Mouse (Mus musculus) ES-E14 (cell line): ENCODE results near the gene Serinc3. TPM values are rescaled to one million over a fixed set of nuclear protein-coding genes. Genes with fewer than 3 reads are reported as not detected.

Source experiments
- DNase-seq: peaks from one replicate; pipeline ENCODE4 v3.0.0-alpha.2; 2013; ENCODE audit warnings: low read depth, low spot score
- H3K27ac ChIP-seq: 2 replicates; pipeline ENCODE4 v1.5.1; 2012; ENCODE audit warnings: low read depth, mild to moderate bottlenecking, low read length, moderate library complexity, mixed read lengths; ENCODE audit not compliant: poor library complexity, insufficient read depth, severe bottlenecking
- H3K36me3 ChIP-seq: 2 replicates; pipeline ENCODE4 v1.6.1; 2012; ENCODE audit warnings: mild to moderate bottlenecking, low read length, moderate library complexity, mixed read lengths; ENCODE audit not compliant: control insufficient read depth, poor library complexity, insufficient read depth, severe bottlenecking
- H3K4me1 ChIP-seq, 2 experiments: fragments of 150-350 bp in 1 of 2; sonication (generic) in 1 of 2; 2 replicates each; pipeline ENCODE4 v1.6.1; 2012; ENCODE audit warnings: low read length in 2 of 2, mild to moderate bottlenecking in 1 of 2, mixed read lengths in 1 of 2; ENCODE audit not compliant: control insufficient read depth in 2 of 2, insufficient read depth in 2 of 2, poor library complexity in 1 of 2
- H3K4me3 ChIP-seq, 2 experiments: fragments of 150-350 bp in 1 of 2; sonication (generic) in 1 of 2; 2 replicates each; pipeline ENCODE4 v1.5.1; 2012; ENCODE audit warnings: low read length in 2 of 2, low read depth in 1 of 2, mild to moderate bottlenecking in 1 of 2, mixed read lengths in 1 of 2; ENCODE audit not compliant: insufficient read depth in 1 of 2, poor library complexity in 1 of 2, severe bottlenecking in 1 of 2
- H3K9ac ChIP-seq: 2 replicates; pipeline ENCODE4 v1.6.1; 2012; ENCODE audit warnings: low read depth, mild to moderate bottlenecking, low read length, mixed read lengths; ENCODE audit not compliant: poor library complexity, insufficient read depth, severe bottlenecking
- H3K9me3 ChIP-seq: fragments of 150-350 bp; sonication (generic); 2 replicates; pipeline ENCODE4 v1.6.1; 2012; ENCODE audit warnings: low read depth, mild to moderate bottlenecking, low read length; ENCODE audit not compliant: control insufficient read depth, insufficient read depth
- CHD2 ChIP-seq: IDR thresholded peaks from 2 replicates; pipeline ENCODE4 v1.6.1; 2014; ENCODE audit warnings: mild to moderate bottlenecking, low read depth, low read length, inconsistent platforms
- HCFC1 ChIP-seq: IDR thresholded peaks from 2 replicates; pipeline ENCODE4 v1.6.1; 2012; ENCODE audit warnings: low read length, inconsistent platforms, borderline replicate concordance; ENCODE audit not compliant: insufficient read depth
- MAFK ChIP-seq: IDR thresholded peaks from 2 replicates; pipeline ENCODE4 v1.6.1; 2014; ENCODE audit warnings: mild to moderate bottlenecking, low read depth, low read length, inconsistent platforms; ENCODE audit not compliant: insufficient read depth
- ZC3H11A ChIP-seq: IDR thresholded peaks from 2 replicates; pipeline ENCODE4 v1.6.1; 2012; ENCODE audit warnings: low read depth, mild to moderate bottlenecking, inconsistent platforms, low read length, borderline replicate concordance
- ZNF384 ChIP-seq: IDR thresholded peaks from 2 replicates; pipeline ENCODE4 v1.6.1; 2012; ENCODE audit warnings: low read depth, low read length, inconsistent platforms
- in situ Hi-C, 2 experiments: fragments of 600-800 bp; cut with MboI; formaldehyde crosslinking; loops; one replicate each; pipeline ENCODE4 v1.15.1; 2025; ENCODE audit warnings: low sequenced_read_pairs in 2 of 2, inconsistent platforms in 1 of 2; ENCODE audit not compliant: unreplicated experiment in 2 of 2
- total RNA-seq: library from RNA; depleted of rRNA; stranded (reverse); fragments of 300-350 nt; gene quantifications from 2 replicates; pipeline ENCODE4 v1.2.3, GENCODE M21; 2012

Serinc3 gene
- total RNA-seq, 1 experiment = 59.3 TPM

DNA sequence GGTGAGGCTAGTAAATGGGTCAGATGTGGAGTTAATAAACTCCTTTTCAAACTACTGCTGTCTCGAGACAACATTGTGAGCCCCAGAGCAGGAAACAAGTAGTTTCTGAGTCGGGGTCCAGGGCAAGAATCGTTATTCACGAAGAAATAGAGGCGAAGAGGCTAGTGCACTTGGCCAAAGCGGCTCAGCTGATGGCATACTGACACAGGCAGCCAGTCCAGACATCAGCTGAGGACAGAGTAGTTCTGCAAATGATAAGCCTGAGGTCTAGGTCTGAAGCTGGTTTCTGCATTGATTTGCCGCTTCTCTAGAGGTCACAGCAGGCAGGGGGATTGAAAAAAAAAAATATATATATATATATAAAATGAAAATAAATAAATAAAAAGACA lies 43.2 kb downstream of the Serinc3 start:
- H3K27ac ChIP-seq = no peak overlapping the region
- H3K9me3 ChIP-seq = no peaks in the 10 kb centered on the region
- TF ChIP-seq ZNF384 = no peak
- TF ChIP-seq MAFK = no peak
- no peak for TF ChIP-seq HCFC1
- TF ChIP-seq ZC3H11A = no peak
- TF ChIP-seq CHD2 = no peak
- H3K36me3 ChIP-seq = no peaks in the 10 kb centered on the region
- H3K4me1 ChIP-seq = peaks cover 0 to 3% of the 10 kb centered on the region in 2 experiments; a peak in 1 of 4 replicates
- H3K4me3 ChIP-seq = peak overlapping the region in 1 of 2 experiments; percentile 23; a peak in 1 of 4 replicates
- H3K9ac ChIP-seq = peak overlapping the region; percentile 27; the same call in 1 of the 2 replicates
- DNase-seq = no peak
- in situ Hi-C loops = no loop called here

DNA sequence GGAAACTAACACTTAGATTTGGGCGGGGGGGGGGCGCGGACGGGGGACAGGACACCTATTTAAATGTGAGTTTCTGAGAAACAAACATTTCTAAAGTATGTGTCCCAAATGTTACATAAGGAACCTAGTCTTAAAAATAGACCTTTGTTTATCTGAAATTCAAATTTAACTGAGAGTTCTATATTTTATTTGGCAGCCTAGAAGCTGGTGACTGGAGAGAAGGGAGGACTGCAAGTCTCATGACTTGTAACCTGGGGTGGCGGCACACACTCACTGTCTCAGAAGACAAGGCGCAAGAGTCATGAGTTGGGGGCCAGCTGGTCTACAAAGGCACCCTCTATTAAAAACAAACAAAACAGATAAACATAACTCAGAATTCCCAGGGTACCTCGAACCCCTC lies 43.9 kb downstream of the Serinc3 start:
- TF ChIP-seq CHD2 (no peak), ZNF384 (no peak), HCFC1 (no peak), MAFK (no peak), ZC3H11A (no peak)

DNA sequence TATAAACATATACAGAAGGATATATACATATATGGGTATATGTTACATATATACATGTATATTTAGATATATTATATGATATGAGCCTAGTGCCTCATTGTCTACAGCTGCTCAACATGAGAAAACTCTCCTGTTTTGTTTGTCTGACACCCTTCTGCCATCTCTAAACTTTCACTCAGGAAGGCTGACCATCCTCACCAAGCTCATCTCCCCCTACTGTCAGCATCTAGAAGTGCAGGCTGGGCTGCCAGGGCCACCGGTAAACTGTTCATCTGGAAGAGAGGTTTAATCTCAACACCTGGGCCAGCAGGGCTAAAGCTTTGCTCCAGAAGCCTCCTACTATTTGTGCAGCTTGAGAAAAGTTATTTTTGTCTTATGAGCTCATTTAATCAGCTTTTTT lies 45.7 kb downstream of the Serinc3 start:
- Histone ChIP-seq H3K4me3 (no peak overlapping the region), H3K27ac (no peak overlapping the region), H3K4me1 (peaks cover 3% of the 10 kb centered on the region in 2 experiments; a peak in 2 of 4 replicates), H3K9me3 (no peaks in the 10 kb centered on the region), H3K36me3 (no peaks in the 10 kb centered on the region), H3K9ac (no peak overlapping the region)
- peak; percentile 21; the same call in 1 of the 2 replicates for TF ChIP-seq ZC3H11A
- no peak for TF ChIP-seq CHD2
- no peak for TF ChIP-seq ZNF384
- TF ChIP-seq MAFK = no peak
- no peak for TF ChIP-seq HCFC1
- DNase-seq = peak; percentile 70
- in situ Hi-C loops = no loop called here

More for the DNA sequence above, 43.9 kb downstream of the Serinc3 start:
- Histone ChIP-seq H3K36me3 (no peaks in the 10 kb centered on the region), H3K9ac (no peak overlapping the region), H3K27ac (no peak overlapping the region), H3K4me3 (no peak overlapping the region), H3K4me1 (peaks cover 0 to 3% of the 10 kb centered on the region in 2 experiments; a peak in 1 of 4 replicates), H3K9me3 (no peaks in the 10 kb centered on the region)
- in situ Hi-C loops = no loop called here
- DNase-seq = no peak

DNA sequence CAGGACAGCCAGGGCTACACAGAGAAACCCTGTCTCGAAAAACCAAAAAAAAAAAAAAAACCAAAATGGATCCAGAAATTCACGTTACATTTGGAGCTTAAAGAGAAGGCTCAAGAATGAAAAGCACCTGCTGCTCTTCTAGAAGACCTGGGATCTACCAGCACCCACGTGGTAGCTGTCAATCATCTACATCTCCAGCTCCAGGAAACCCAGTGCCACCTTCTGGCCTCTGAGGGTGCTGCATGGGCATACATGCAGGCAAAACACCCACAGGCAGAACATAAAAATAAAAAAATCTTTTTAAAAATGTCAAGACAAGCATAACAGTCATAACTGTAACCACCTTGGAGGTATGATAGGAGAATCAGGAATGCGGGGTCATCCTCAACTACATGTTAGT lies 47.3 kb downstream of the Serinc3 start:
- no peak overlapping the region for H3K27ac ChIP-seq
- DNase-seq = no peak
- in situ Hi-C loops = no loop called here

DNA sequence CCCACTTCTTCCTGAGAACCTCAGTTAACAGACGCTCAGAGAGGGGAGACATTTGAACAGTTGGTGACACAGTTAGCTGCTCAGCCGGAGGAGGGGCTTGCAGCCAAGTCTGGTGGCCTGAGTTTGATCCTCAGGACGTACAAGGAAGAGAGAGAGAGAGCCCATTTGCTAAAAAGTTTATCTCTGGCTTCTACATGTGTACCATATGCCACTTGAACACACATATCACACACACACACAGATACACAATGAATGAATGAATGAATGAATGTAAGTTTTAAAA lies 48.1 kb downstream of the Serinc3 start:
- Histone ChIP-seq H3K27ac (no peak overlapping the region), H3K4me1 (peaks cover 3% of the 10 kb centered on the region in 2 experiments; a peak in 2 of 4 replicates), H3K9ac (no peak overlapping the region), H3K9me3 (no peaks in the 10 kb centered on the region), H3K4me3 (no peak overlapping the region), H3K36me3 (no peaks in the 10 kb centered on the region)
- in situ Hi-C loops = no loop called here
- TF ChIP-seq MAFK = no peak
- TF ChIP-seq ZC3H11A = no peak
- TF ChIP-seq CHD2 = no peak
- TF ChIP-seq ZNF384 = no peak
- TF ChIP-seq HCFC1 = no peak
- no peak for DNase-seq

More for the DNA sequence above, 47.3 kb downstream of the Serinc3 start:
- peaks cover 3% of the 10 kb centered on the region in 2 experiments; a peak in 2 of 4 replicates for H3K4me1 ChIP-seq
- no peak overlapping the region for H3K4me3 ChIP-seq
- H3K9me3 ChIP-seq = no peaks in the 10 kb centered on the region
- H3K9ac ChIP-seq = no peak overlapping the region
- no peaks in the 10 kb centered on the region for H3K36me3 ChIP-seq
- no peak for TF ChIP-seq HCFC1
- TF ChIP-seq MAFK = no peak
- no peak for TF ChIP-seq ZNF384
- no peak for TF ChIP-seq ZC3H11A
- no peak for TF ChIP-seq CHD2
